Mouse (Mus musculus): ENCODE measurements at regions not wholly inside any gene's neighbourhood (a gene's known extent, or its start where the extent isn't known, plus 50 kb on each side); places are given as distances from the start of the nearest gene placed in this dataset.

DNA sequence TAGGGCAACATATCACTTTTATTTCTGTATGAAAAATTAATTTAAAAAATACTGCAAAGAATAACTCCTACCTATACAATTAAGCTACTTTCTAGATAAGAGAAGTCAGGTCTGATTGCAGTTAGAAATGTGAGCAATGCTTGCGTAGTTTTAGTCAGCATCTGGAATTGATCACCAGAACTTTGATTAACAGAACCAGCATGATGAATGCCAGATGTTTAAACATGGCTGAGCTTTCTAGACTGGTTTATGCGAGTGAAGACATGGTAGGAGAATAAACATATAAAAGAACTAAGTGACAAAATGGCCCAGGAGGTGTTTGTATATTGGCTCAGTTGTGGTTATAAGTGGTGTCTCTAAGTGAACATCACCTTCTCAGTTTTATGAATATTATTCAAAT is 1970.7 kb downstream of the 9330182O14Rik start:
- TF ChIP-seq CTCF (IDR thresholded peaks at IDR 0.05; ENCODE audit: low read depth) (no peak), EP300 (IDR thresholded peaks at IDR 0.05; ENCODE audit: low read depth) (no peak)
